9 mouse cellular contexts compared by ENCODE assay signal in genomic region chr14:121752686-121753426, GRCm38 (mm10). TPM values are rescaled to one million over a fixed set of nuclear protein-coding genes. Genes with fewer than 3 reads are reported as not detected.
DNase-seq lines count a peak whose midpoint lies in the region; ATAC-seq lines count a peak whose summit lies in the region.
"Had no signal": no experiment of that assay in that cellular context is flagged by ENCODE, and none has a peak within 500 bp of the region (broad histone marks: within the 10 kb centered on the region; RNA-seq: fewer than 3 reads in every experiment).

No protein-coding gene starts in this region.

- H3K9me3 ChIP-seq in midbrain, embryonic 11.5 days (ENCODE audit: control insufficient read depth, low read length), result no peaks in the 10 kb centered on the region
- H3K9me3 ChIP-seq in midbrain, embryonic 10.5 days (replicated peaks), result no peaks in the 10 kb centered on the region
- no peaks in the 10 kb centered on the region for H3K9me3 ChIP-seq in limb, embryonic 15.5 days
- H3K9me3 ChIP-seq: embryonic facial prominence, embryonic 13.5 days had no signal

- H3K4me2 ChIP-seq in midbrain, embryonic 11.5 days, result no peak overlapping the region
- H3K4me2 ChIP-seq in limb, embryonic 15.5 days, result no peak overlapping the region
- H3K4me2 ChIP-seq: embryonic facial prominence, embryonic 13.5 days had no signal

- 0 out of 2 replicates have a peak, but pooled peaks have one; percentile 55 for ATAC-seq in midbrain, embryonic 11.5 days (ENCODE audit: low FRiP score)
- ATAC-seq in limb, embryonic 15.5 days (ENCODE audit: insufficient number of reproducible peaks, low FRiP score, low TSS enrichment, low read depth), result no peak

- no peak overlapping the region for H3K9ac ChIP-seq in midbrain, embryonic 11.5 days (ENCODE audit: low read length)
- H3K9ac ChIP-seq in limb, embryonic 15.5 days, result no peak overlapping the region
- H3K9ac ChIP-seq: embryonic facial prominence, embryonic 13.5 days had no signal

- H3K4me1 ChIP-seq in midbrain, embryonic 11.5 days (ENCODE audit: control insufficient read depth, insufficient read depth, low read length), result no peaks in the 10 kb centered on the region
- 0 out of 2 replicates have a peak, but pooled peaks cover 6% of the 10 kb centered on the region for H3K4me1 ChIP-seq in midbrain, embryonic 10.5 days
- H3K4me1 ChIP-seq in limb, embryonic 15.5 days, result peaks cover 20% of the 10 kb centered on the region

- peak; percentile 92 for DNase-seq in heart, adult 11 months
- no peak for DNase-seq in heart, adult 8-10 months (ENCODE audit: low spot score)
- DNase-seq in midbrain, embryonic 11.5 days (ENCODE audit: low spot score, missing footprints), result no peak
- no peak for DNase-seq in midbrain, embryonic 10.5 days (ENCODE audit: low spot score)
- no peak for DNase-seq in urinary bladder, postnatal 10 days (ENCODE audit: low spot score)
- DNase-seq in adrenal gland, postnatal 4 days (ENCODE audit: low spot score in 2 of 2), result no peak
- DNase-seq in urinary bladder, postnatal 25 days (ENCODE audit: low spot score), result no peak

- H3K27me3 ChIP-seq in midbrain, embryonic 11.5 days (ENCODE audit: control insufficient read depth, insufficient read depth, low read length), result no peaks in the 10 kb centered on the region
- H3K27me3 ChIP-seq in midbrain, embryonic 10.5 days (ENCODE audit: low read depth, poor library complexity, severe bottlenecking), result no peaks in the 10 kb centered on the region; the same call in 1 of the 2 replicates
- no peaks in the 10 kb centered on the region for H3K27me3 ChIP-seq in limb, embryonic 15.5 days
- H3K27me3 ChIP-seq: embryonic facial prominence, embryonic 13.5 days had no signal

- no peak overlapping the region for H3K4me3 ChIP-seq in midbrain, embryonic 11.5 days (ENCODE audit: low read depth, low read length)
- no peak overlapping the region for H3K4me3 ChIP-seq in midbrain, embryonic 10.5 days
- H3K4me3 ChIP-seq in limb, embryonic 15.5 days, result no peak overlapping the region
- H3K4me3 ChIP-seq: embryonic facial prominence, embryonic 13.5 days had no signal

- no peak overlapping the region for H3K27ac ChIP-seq in midbrain, embryonic 11.5 days (ENCODE audit: low read depth, low read length)
- no peak overlapping the region for H3K27ac ChIP-seq in midbrain, embryonic 10.5 days (replicated peaks)
- peak overlapping the region; percentile 43; the same call in 1 of the 2 replicates for H3K27ac ChIP-seq in limb, embryonic 15.5 days
- H3K27ac ChIP-seq: embryonic facial prominence, embryonic 13.5 days had no signal

- no peaks in the 10 kb centered on the region for H3K36me3 ChIP-seq in midbrain, embryonic 11.5 days (ENCODE audit: control insufficient read depth, insufficient read depth, low read length)
- H3K36me3 ChIP-seq in midbrain, embryonic 10.5 days, result no peaks in the 10 kb centered on the region
- H3K36me3 ChIP-seq in limb, embryonic 15.5 days, result no peaks in the 10 kb centered on the region
- H3K36me3 ChIP-seq: embryonic facial prominence, embryonic 13.5 days had no signal

- WGBS in midbrain, embryonic 11.5 days, result 70% methylated on average over 19 of the region's 19 CpGs
- WGBS in midbrain, embryonic 10.5 days, result 73% methylated on average over 19 of the region's 19 CpGs
- WGBS in limb, embryonic 15.5 days, result 56% methylated on average over 19 of the region's 19 CpGs

RNA-seq across cellular contexts. Expression of gene Dock9, which starts 44.8 kb away (rescaled TPM):
- 10 to 100 TPM; 23.6 to 29.0 (median 26.3) TPM for total RNA-seq in heart, adult 8-10 months (2022)
- polyA plus RNA-seq in midbrain, embryonic 11.5 days (2014; fragmentation: Nextera tagmentation; extraction: Ambion mirVana), result 4.1 and 4.2 TPM in 2 replicates
- polyA plus RNA-seq in midbrain, embryonic 10.5 days (2016; fragmentation: Nextera tagmentation; extraction: Ambion mirVana), result 2.1 and 3.4 TPM in 2 replicates
- polyA plus RNA-seq in limb, embryonic 15.5 days (2015; fragmentation: Nextera tagmentation; extraction: Ambion mirVana), result 10.2 and 11.0 TPM in 2 replicates
- total RNA-seq in adrenal gland, postnatal 4 days (2021), result 10 to 100 TPM; 30.1 to 35.0 TPM
